Mouse (Mus musculus): ENCODE data around the gene Tex2. TPM values are rescaled to one million over a fixed set of nuclear protein-coding genes. Genes with fewer than 3 reads are reported as not detected.

Tex2 gene
- polyA plus RNA-seq, 1 experiment from 2014 or later = 11.5 TPM

DNA sequence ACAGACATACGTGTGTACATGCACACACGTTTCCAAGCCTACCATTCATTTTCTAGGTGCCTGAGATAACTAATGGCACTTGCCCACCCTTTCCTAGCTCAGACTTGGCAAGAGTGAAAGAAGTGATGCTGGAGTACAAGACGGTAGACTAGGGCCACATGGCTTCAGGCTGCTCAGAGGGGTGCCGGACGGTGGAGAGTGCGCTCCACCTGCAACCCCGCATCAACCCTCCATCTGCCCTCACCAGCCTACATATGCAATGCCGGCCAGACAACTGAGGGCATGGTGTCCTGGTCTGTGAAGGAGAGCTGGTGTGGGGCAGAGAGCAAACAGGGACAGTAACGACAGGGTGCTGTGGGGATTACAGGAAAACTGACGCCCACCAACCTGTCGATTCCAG, 22.0 kb downstream of the Tex2 start:
- Histone ChIP-seq H3K36me3 (ENCODE audit: control insufficient read depth, insufficient read depth, low read length) (peaks cover 6% of the 10 kb centered on the region), H3K9me3 (ENCODE audit: control insufficient read depth, low read length) (no peaks in the 10 kb centered on the region), H3K4me3 (ENCODE audit: low read length) (no peak overlapping the region), H3K27ac (ENCODE audit: low read length) (no peak overlapping the region), H3K9ac (ENCODE audit: low read length) (no peak overlapping the region), H3K4me1 (replicated peaks; ENCODE audit: control insufficient read depth, insufficient read depth, low read length) (peaks cover 8% of the 10 kb centered on the region), H3K27me3 (ENCODE audit: control insufficient read depth, insufficient read depth, low read depth, low read length) (no peaks in the 10 kb centered on the region), H3K4me2 (ENCODE audit: low read depth, low read length) (no peak overlapping the region)
- WGBS = 77% methylated on average over 11 of the region's 11 CpGs
- ATAC-seq (ENCODE audit: low read depth) = no peak

DNA sequence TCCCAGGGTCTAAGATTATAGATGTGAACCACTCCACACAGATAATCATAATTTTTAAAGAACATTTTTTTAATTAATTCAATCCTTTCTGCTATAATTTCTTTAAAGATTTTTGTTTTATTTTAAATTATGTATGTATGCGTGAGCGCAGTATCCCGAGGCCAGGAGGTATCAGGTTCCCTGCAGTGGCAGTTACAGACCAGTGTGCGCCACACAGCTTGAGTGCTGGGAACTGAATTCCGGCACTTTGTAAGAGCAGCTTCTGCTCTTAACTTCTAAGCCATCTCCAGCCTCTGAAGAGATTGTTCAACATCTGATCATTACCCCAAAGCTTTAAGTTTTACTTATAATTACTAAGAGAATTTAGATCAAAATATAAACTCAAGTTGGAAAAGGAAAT, 23.1 kb downstream of the Tex2 start:
- no peak overlapping the region for H3K4me2 ChIP-seq (ENCODE audit: low read depth, low read length)
- H3K9me3 ChIP-seq (ENCODE audit: control insufficient read depth, low read length) = no peaks in the 10 kb centered on the region
- 57% methylated on average over 5 of the region's 5 CpGs for WGBS
- H3K27me3 ChIP-seq (ENCODE audit: control insufficient read depth, insufficient read depth, low read depth, low read length) = no peaks in the 10 kb centered on the region
- peaks cover 6% of the 10 kb centered on the region for H3K36me3 ChIP-seq (ENCODE audit: control insufficient read depth, insufficient read depth, low read length)
- ATAC-seq (ENCODE audit: low read depth) = no peak
- H3K4me3 ChIP-seq (ENCODE audit: low read length) = no peak overlapping the region
- no peak overlapping the region for H3K9ac ChIP-seq (ENCODE audit: low read length)
- H3K27ac ChIP-seq (ENCODE audit: low read length) = no peak overlapping the region
- peaks cover 8% of the 10 kb centered on the region for H3K4me1 ChIP-seq (replicated peaks; ENCODE audit: control insufficient read depth, insufficient read depth, low read length)

DNA sequence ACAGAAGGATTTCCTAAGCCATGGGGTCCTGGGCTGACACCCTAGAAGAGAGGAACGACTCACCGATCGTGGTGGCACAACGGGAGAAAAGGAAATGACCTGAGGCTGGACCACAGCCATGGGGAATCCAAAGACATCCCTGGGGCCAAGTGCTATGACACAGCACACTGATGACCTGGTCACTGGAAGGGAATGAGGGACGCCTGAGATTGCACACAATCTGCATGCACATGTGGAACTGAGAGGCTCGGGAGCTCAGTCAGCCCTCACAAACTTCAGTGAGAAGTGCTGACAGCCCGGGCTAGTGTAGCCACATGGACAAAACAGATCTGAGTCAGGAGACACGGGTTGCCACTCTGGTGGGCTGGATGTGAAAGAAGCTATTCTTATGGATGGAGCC, 24.4 kb downstream of the Tex2 start:
- peaks cover 8% of the 10 kb centered on the region for H3K4me1 ChIP-seq (replicated peaks; ENCODE audit: control insufficient read depth, insufficient read depth, low read length)
- 28% methylated on average over 8 of the region's 8 CpGs for WGBS
- H3K27me3 ChIP-seq (ENCODE audit: control insufficient read depth, insufficient read depth, low read depth, low read length) = no peaks in the 10 kb centered on the region
- H3K9ac ChIP-seq (ENCODE audit: low read length) = peak overlapping the region; percentile 39; the same call in 1 of the 2 replicates
- no peak overlapping the region for H3K27ac ChIP-seq (ENCODE audit: low read length)
- H3K4me3 ChIP-seq (ENCODE audit: low read length) = no peak overlapping the region
- no peak for ATAC-seq (ENCODE audit: low read depth)
- no peak overlapping the region for H3K4me2 ChIP-seq (ENCODE audit: low read depth, low read length)
- no peaks in the 10 kb centered on the region for H3K9me3 ChIP-seq (ENCODE audit: control insufficient read depth, low read length)
- H3K36me3 ChIP-seq (ENCODE audit: control insufficient read depth, insufficient read depth, low read length) = peaks cover 6% of the 10 kb centered on the region

DNA sequence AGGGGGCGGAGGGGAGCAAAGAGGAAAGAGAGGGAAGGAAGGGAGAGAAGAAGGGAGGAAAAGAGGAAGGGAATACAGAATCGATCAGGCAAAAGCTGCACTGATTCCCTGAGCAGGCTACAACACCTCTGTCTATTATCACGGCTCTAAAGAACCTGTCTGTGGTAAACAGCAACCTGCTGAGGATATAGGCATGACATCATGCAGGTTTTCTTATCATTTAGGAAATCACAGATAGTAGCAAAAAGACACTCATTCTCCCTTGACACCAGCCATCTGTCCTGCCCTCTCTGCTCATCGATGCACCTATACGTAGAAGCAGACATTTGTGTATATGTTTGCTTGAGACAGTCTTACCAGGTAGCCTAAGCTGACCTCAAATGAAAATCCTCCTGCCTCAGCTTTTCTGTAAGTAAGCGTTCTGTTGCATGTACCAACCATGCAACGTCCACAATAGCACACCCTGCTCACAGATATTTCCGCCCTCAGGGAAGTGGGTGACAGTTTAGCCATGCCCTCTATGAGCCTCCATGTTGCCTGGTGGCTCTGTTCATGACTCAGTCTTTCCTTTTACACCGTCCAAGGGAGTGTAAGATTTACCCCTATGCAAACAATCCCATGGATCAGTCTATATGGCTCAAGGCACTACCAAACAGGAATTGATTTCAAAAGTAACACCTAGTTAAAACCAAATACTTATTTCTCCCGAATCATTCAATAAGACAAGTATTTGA, 25.3 kb downstream of the Tex2 start:
- H3K4me2 ChIP-seq (ENCODE audit: low read depth, low read length) = no peak overlapping the region
- H3K27me3 ChIP-seq (ENCODE audit: control insufficient read depth, insufficient read depth, low read depth, low read length) = no peaks in the 10 kb centered on the region

DNA sequence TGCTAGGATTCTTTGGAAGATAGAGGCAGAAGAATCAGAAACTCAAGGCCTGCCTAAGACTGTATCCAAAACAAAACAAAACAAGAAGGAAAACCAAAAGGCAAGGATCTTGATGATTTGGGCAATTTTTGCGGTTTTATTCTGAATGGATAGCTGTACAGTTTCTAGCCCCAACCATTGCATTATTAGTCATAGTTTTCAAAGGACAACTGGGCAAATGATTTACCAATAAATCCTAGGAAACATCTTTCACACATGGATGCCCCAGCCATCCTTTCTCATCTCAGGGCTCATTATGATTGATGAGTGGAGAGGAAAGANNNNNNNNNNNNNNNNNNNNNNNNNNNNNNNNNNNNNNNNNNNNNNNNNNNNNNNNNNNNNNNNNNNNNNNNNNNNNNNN, 29.4 kb downstream of the Tex2 start:
- Histone ChIP-seq H3K9me3 (ENCODE audit: control insufficient read depth, low read length) (no peaks in the 10 kb centered on the region), H3K4me2 (ENCODE audit: low read depth, low read length) (no peak overlapping the region), H3K9ac (ENCODE audit: low read length) (no peak overlapping the region), H3K27me3 (ENCODE audit: control insufficient read depth, insufficient read depth, low read depth, low read length) (no peaks in the 10 kb centered on the region), H3K27ac (ENCODE audit: low read length) (no peak overlapping the region), H3K4me1 (replicated peaks; ENCODE audit: control insufficient read depth, insufficient read depth, low read length) (peaks cover 12% of the 10 kb centered on the region), H3K36me3 (ENCODE audit: control insufficient read depth, insufficient read depth, low read length) (no peaks in the 10 kb centered on the region), H3K4me3 (ENCODE audit: low read length) (no peak overlapping the region)
- 85% methylated on average over 1 of the region's 1 CpGs for WGBS
- no peak for ATAC-seq (ENCODE audit: low read depth)

More for the DNA sequence above, 25.3 kb downstream of the Tex2 start:
- 59% methylated on average over 10 of the region's 10 CpGs for WGBS
- ATAC-seq (ENCODE audit: low read depth) = no peak
- H3K9me3 ChIP-seq (ENCODE audit: control insufficient read depth, low read length) = no peaks in the 10 kb centered on the region
- H3K4me1 ChIP-seq (replicated peaks; ENCODE audit: control insufficient read depth, insufficient read depth, low read length) = peaks cover 8% of the 10 kb centered on the region
- H3K36me3 ChIP-seq (ENCODE audit: control insufficient read depth, insufficient read depth, low read length) = peaks cover 3% of the 10 kb centered on the region
- H3K4me3 ChIP-seq (ENCODE audit: low read length) = no peak overlapping the region
- H3K27ac ChIP-seq (ENCODE audit: low read length) = no peak overlapping the region
- no peak overlapping the region for H3K9ac ChIP-seq (ENCODE audit: low read length)

DNA sequence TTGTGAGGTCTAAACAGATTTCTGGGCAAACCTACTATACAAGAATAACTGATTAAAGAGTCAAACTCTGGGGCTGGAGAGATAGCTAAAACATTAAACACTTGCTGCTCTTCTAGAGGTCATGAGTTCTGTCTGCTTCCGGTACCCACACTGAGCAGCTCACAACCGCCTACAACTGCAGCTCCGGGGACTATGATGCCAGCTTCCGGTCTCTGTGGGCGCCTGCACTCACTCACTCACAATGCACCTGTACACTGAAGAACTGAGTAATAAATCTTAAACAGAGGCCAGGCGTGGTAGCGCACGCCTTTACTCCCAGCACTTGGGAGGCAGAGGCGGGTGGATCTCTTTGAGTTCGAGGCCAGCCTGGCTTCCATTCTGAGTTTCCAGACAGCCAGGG, 31.9 kb downstream of the Tex2 start:
- ATAC-seq (ENCODE audit: low read depth) = no peak
- no peak overlapping the region for H3K27ac ChIP-seq (ENCODE audit: low read length)
- H3K4me2 ChIP-seq (ENCODE audit: low read depth, low read length) = no peak overlapping the region
- peaks cover 8% of the 10 kb centered on the region for H3K4me1 ChIP-seq (replicated peaks; ENCODE audit: control insufficient read depth, insufficient read depth, low read length)
- H3K4me3 ChIP-seq (ENCODE audit: low read length) = no peak overlapping the region
- no peaks in the 10 kb centered on the region for H3K9me3 ChIP-seq (ENCODE audit: control insufficient read depth, low read length)
- no peaks in the 10 kb centered on the region for H3K36me3 ChIP-seq (ENCODE audit: control insufficient read depth, insufficient read depth, low read length)
- WGBS = 95% methylated on average over 10 of the region's 10 CpGs
- H3K9ac ChIP-seq (ENCODE audit: low read length) = no peak overlapping the region
- no peaks in the 10 kb centered on the region for H3K27me3 ChIP-seq (ENCODE audit: control insufficient read depth, insufficient read depth, low read depth, low read length)

DNA sequence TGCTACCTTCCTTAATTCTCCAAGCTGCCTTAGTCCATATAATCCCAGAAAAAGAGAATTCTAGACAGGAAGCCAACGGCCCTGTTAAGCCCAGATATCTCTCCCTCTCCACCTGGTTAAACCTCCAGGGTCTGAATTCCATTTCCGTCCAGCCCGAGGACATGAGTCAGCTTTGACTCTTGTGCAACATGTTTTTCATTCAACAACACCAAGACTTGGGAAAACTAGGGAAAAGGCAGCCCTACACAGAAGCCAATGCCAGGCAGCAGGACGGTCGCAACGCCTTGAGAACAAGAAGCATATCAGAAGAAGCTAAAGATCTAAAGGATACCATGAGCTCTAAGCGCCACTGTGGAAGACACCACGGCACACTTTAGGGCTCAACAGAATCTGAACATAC, 32.8 kb downstream of the Tex2 start:
- Histone ChIP-seq H3K36me3 (ENCODE audit: control insufficient read depth, insufficient read depth, low read length) (no peaks in the 10 kb centered on the region), H3K9ac (ENCODE audit: low read length) (no peak overlapping the region), H3K4me2 (ENCODE audit: low read depth, low read length) (no peak overlapping the region), H3K4me3 (ENCODE audit: low read length) (no peak overlapping the region), H3K4me1 (replicated peaks; ENCODE audit: control insufficient read depth, insufficient read depth, low read length) (peaks cover 8% of the 10 kb centered on the region), H3K9me3 (ENCODE audit: control insufficient read depth, low read length) (no peaks in the 10 kb centered on the region), H3K27me3 (ENCODE audit: control insufficient read depth, insufficient read depth, low read depth, low read length) (no peaks in the 10 kb centered on the region), H3K27ac (ENCODE audit: low read length) (no peak overlapping the region)
- 82% methylated on average over 8 of the region's 8 CpGs for WGBS
- no peak for ATAC-seq (ENCODE audit: low read depth)

DNA sequence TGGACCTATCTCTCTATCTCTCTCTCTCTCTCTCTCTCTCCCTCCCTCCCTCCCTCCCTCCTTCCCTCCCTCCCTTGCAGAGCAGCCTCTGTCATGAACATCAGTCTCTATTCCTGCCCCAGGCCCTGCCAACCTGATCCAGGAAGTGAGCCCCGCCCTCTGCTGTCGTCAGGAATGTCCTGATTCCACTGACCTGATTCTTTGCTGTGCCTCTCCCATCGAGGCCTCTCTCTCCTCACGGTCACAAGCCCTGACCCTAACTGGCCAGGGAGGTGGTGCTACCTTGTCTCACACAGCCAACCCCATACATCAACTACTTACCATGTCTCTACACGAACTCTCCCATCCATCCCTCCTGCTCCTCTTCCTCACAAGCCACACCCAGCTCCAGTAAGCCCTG, 33.3 kb downstream of the Tex2 start:
- WGBS = 33% methylated on average over 5 of the region's 5 CpGs
- ATAC-seq (ENCODE audit: low read depth) = no peak
- H3K27ac ChIP-seq (ENCODE audit: low read length) = no peak overlapping the region
- H3K4me3 ChIP-seq (ENCODE audit: low read length) = no peak overlapping the region
- peaks cover 8% of the 10 kb centered on the region for H3K4me1 ChIP-seq (replicated peaks; ENCODE audit: control insufficient read depth, insufficient read depth, low read length)
- no peak overlapping the region for H3K4me2 ChIP-seq (ENCODE audit: low read depth, low read length)
- H3K27me3 ChIP-seq (ENCODE audit: control insufficient read depth, insufficient read depth, low read depth, low read length) = no peaks in the 10 kb centered on the region
- no peak overlapping the region for H3K9ac ChIP-seq (ENCODE audit: low read length)
- H3K9me3 ChIP-seq (ENCODE audit: control insufficient read depth, low read length) = no peaks in the 10 kb centered on the region
- no peaks in the 10 kb centered on the region for H3K36me3 ChIP-seq (ENCODE audit: control insufficient read depth, insufficient read depth, low read length)

DNA sequence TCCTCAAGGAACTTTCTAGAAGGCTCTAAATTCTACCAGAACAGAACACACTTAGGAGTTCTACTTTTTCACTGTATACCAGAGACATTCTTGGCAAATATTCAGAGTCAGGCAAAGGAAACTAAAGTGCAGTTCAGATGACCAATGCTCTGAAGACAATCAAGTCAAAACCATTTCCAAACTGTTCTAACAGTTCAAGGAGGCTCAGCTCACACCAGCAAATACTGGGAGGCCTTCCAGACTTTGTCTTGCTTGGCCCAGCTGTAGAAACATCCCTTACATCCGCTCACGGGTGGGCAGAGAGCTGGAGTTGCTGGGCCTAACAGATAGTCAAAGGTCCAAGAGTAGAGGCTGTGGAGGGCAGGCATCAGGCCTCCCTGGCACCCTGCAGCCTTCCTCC, 34.1 kb downstream of the Tex2 start:
- no peak overlapping the region for H3K9ac ChIP-seq (ENCODE audit: low read length)
- ATAC-seq (ENCODE audit: low read depth) = peak; percentile 54; the same call in 1 of the 2 replicates
- H3K9me3 ChIP-seq (ENCODE audit: control insufficient read depth, low read length) = no peaks in the 10 kb centered on the region
- H3K27me3 ChIP-seq (ENCODE audit: control insufficient read depth, insufficient read depth, low read depth, low read length) = no peaks in the 10 kb centered on the region
- 0 out of 2 replicates have a peak overlapping the region, but pooled peaks have one; percentile 16 for H3K27ac ChIP-seq (ENCODE audit: low read length)
- H3K4me1 ChIP-seq (replicated peaks; ENCODE audit: control insufficient read depth, insufficient read depth, low read length) = peaks cover 12% of the 10 kb centered on the region
- H3K36me3 ChIP-seq (ENCODE audit: control insufficient read depth, insufficient read depth, low read length) = no peaks in the 10 kb centered on the region
- no peak overlapping the region for H3K4me2 ChIP-seq (ENCODE audit: low read depth, low read length)
- WGBS = 71% methylated on average over 2 of the region's 2 CpGs
- no peak overlapping the region for H3K4me3 ChIP-seq (ENCODE audit: low read length)

Measured in lung, embryonic 16.5 days (tissue).